Comparison of ENCODE assay signal across 8 mouse cellular contexts in the genomic region with DNA sequence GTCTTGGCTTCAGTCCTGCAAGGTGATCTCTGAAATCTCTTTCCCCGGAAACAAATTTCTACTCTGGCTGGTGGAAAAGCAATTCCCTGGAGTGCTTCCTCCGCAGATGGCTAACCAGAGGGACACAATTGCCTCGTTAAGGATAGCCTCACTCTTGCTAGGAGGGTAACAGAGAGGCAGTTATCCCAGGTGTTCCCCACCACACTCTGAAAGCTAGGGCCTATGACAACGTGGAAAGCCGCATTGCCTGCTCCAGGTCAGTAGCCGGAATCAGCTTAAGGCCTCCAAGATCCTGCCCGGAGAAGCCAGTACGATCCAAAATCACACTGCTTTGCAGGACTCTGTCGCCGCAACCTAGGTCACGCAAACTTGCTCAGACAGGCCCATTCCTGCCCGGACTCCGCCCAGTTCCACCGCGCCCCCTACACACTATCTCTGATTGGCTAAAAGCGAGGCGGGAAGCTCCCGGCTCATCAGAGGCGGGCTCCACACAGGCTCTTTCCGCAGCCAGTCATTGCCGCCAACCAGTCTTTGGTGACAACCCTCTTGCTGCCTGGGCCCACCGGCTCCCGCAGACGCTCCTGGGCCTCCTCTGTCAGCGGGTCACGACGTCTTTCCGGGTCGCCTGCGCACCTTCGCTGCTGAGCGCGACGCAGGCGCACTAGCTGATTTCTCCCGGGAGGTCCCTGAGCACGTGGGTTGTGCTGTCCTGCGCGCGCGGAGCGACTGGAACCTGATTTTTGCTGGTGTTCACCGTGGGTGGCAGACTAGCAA. TPM values are rescaled to one million over a fixed set of nuclear protein-coding genes. Genes with fewer than 3 reads are reported as not detected.
DNase-seq lines count a peak whose midpoint lies in the region; ATAC-seq lines count a peak whose summit lies in the region.

A gene (plus strand): TSS at position 574 of the 774 bp plus-strand sequence.

- ATAC-seq in hindbrain, embryonic 14.5 days (ENCODE audit: low FRiP score): peak; percentile 100

- peaks cover 9% of the 10 kb centered on the region for H3K4me1 ChIP-seq in hindbrain, embryonic 14.5 days (replicated peaks; ENCODE audit: control insufficient read depth, insufficient read depth, low read length)

- H3K27ac ChIP-seq in hindbrain, embryonic 14.5 days: peak within 1 kb of the TSS; percentile 54

- peak; percentile 99 for DNase-seq in R1 (ENCODE audit: low read depth, low spot score)
- DNase-seq in cerebellum, postnatal 25 days: peak; percentile 95 to 96
- DNase-seq in frontal cortex, postnatal 25 days (ENCODE audit: low spot score in 2 of 2): peak; percentile 89 to 90
- DNase-seq in hindbrain, embryonic 14.5 days (ENCODE audit: low spot score): peak; percentile 91
- DNase-seq in layer of hippocampus, postnatal 36 days: peak; percentile 94 to 96
- peak; percentile 96 for DNase-seq in lung, postnatal 36 days
- peak; percentile 97 for DNase-seq in retina, postnatal 1 day
- DNase-seq in urinary bladder, adult 18-20 months (ENCODE audit: low spot score in 2 of 2): peak; percentile 89

- H3K9me3 ChIP-seq in hindbrain, embryonic 14.5 days (ENCODE audit: control insufficient read depth, low read length): no peaks in the 10 kb centered on the region

- H3K27me3 ChIP-seq in hindbrain, embryonic 14.5 days (ENCODE audit: control insufficient read depth, insufficient read depth, low read length): no peaks in the 10 kb centered on the region

- peak within 1 kb of the TSS; percentile 57 for H3K4me3 ChIP-seq in hindbrain, embryonic 14.5 days (replicated peaks; ENCODE audit: low read length)

- H3K4me2 ChIP-seq in hindbrain, embryonic 14.5 days (replicated peaks): peak within 1 kb of the TSS; percentile 87

- WGBS in hindbrain, embryonic 14.5 days: 2% methylated on average over 43 of the region's 43 CpGs

- peak within 1 kb of the TSS; percentile 65 for H3K9ac ChIP-seq in hindbrain, embryonic 14.5 days

- no peaks in the 10 kb centered on the region for H3K36me3 ChIP-seq in hindbrain, embryonic 14.5 days (replicated peaks; ENCODE audit: control insufficient read depth, insufficient read depth)

RNA-seq across cellular contexts. Expression of the gene that starts here (rescaled TPM):
- polyA plus RNA-seq in hindbrain, embryonic 14.5 days (2014; fragmentation: Nextera tagmentation; extraction: Ambion mirVana): 30.5 and 37.2 TPM in 2 replicates
- 10 to 100 TPM; 46.1 to 47.3 TPM for total RNA-seq in layer of hippocampus, postnatal 36 days (2021)

Comparison
In these comparisons a context has a peak if more than half of its experiments do, and no peak if none do; other contexts are left out.
1. Peak in every context shown above with its lines: DNase-seq, ATAC-seq, H3K4me3 ChIP-seq and H3K27ac ChIP-seq.